Mouse (Mus musculus) left cerebral cortex, postnatal 36 days (tissue): ENCODE results near the gene Otogl. TPM values are rescaled to one million over a fixed set of nuclear protein-coding genes. Genes with fewer than 3 reads are reported as not detected.
A peak's percentile ranks its signal among the peaks of the same experiment; 100 is the strongest.
"Not testable (repeated sequence)": the region's sequence is repeated elsewhere in the genome, so short reads cannot be mapped to it uniquely, and the experiment has no call there.

Source experiments
- DNase-seq, 2 experiments: peaks; one replicate each; pipeline ENCODE4 v3.0.0; 2021 to 2022; ENCODE audit warnings: low spot score in 2 of 2, mixed read lengths in 1 of 2
- intact Hi-C: fragments of 180-260 bp; cut with DNase I; formaldehyde crosslinking; loops from one replicate; pipeline ENCODE4 v1.15.1; 2025
- total RNA-seq, 2 experiments: library from RNA; stranded (reverse); gene quantifications; 2 replicates each; pipeline ENCODE4 v1.2.3; 2021

Otogl gene
- total RNA-seq, 2 experiments from 2014 or later: 0.16 to 0.25 TPM

GRCm38 (mm10) chr10:107844906-107845305 lies 67.0 kb downstream of the Otogl start:
- intact Hi-C loops: no loop called here
- DNase-seq: no peak

DNA sequence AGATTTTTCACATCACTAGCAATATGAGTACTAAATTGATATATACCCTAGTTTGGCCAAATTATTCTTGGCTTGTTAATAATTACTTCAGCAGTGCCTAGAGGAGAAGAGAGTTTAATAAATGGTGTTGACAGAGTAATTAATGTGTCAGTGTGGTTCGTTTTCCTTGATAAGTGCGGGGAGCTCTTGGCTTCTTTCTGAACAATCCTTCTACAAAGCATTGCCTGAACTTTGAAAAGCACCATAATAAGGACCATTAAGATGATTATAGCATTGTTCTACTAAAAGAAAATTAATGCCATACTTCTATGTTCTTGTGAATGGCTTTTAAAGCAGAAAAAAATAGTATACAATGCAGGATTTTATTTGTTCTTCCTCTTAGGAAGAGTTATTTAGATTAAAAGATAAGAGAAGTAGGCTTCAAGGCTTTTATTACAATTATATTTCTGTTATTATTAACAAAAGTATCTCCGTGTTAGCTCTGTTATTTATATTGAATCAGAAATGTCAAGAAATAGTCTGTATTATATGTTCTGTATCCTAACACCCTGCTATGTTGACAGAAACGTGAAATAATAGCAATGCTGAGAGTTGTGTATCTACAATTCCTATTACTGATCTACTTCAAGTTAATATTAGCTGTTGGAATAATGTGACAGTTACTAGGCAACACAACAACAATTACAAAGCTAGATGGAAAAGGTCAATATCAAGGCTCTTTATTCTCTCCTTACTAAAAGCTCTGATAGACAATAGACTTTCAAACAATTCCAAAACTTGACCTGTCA lies 77.3 kb downstream of the Otogl start:
- DNase-seq: no peak
- intact Hi-C loops: no loop called here

DNA sequence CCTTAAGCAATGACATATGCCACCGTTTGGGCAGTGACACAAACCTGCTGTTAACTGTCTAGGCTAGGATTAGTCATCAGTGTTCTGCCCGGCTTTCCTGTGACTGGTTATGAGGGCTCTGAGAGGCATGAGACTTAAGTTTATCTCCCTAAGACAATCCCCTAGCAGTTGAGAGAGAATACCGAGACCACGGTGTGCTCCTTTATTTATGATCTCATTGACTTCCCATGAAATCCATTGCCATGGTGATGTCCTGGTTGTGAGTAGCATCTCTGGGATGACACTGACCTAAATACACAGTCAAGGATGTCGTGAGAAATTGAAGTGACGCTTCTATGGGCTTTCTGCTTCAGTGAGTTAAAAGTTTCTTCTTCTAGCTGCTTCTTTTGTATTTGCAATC lies 82.8 kb downstream of the Otogl start:
- DNase-seq: no peak
- intact Hi-C loops: no loop called here

DNA sequence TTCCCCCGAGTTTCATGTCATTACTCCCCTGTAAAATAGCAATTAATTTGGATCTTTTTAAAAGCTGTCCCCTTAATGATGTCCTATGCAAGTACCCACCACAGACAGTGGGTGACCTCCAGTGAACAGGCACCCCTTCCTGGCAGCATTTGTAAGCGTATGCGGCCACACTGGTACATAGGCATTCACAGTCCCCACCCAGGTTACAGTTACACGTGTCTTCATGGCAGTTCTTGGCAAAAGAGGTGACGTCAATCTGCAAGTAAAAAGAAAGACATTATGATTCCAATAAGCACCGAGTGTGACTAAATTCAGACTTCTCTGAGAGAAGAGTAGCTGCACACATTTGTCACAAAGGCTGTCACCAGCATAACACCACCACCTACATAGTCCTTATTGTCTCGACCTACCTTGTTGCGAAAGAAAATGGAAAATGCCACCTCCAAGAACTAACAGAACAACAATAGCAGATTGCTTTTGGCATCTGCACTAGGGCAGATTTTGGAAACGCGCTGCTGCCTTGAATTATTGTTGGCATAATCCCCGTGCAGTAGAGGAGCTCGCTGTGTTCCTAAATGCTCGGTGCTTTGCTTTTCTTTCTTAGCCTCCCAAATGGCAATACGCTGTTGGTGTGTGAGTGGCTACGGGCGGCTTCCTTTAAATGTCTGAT lies 98.0 kb downstream of the Otogl start:
- DNase-seq: peak; percentile 4 to 9
- intact Hi-C loops: no loop called here

DNA sequence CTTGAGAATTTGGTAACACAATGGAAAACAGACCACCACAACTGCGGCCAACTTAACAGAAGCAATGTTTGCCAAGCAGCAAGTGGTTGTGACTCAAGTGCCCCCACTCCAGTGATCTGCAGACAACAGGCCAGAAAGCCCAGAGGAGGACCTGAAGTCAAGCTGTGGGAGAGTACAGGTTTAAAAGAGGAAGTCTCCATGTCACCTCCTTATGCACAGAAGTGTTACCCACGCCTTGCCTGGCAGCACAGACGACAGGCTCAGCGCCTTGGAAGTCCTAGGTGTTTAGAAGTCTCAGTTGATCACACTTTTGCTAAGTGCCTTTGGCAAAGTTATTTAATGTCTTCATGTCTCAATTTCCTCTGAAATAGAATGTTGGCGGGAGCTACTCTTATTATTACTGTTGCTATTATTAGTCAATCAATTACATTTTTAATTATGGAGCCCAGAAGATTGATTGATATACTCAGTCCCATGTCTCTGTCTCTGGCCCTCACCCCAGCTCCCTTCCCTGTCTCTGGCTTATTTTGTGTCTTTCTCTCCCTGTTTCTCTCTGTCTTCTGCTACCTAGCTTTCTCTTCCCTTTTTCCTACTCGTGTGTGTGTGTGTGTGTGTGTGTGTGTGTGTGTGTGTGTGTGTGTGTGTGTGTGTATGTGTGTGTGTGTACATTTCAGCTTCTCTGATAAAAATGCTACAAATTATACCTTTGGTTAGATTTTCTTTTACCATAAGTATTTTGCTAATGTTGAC lies 101.1 kb downstream of the Otogl start:
- DNase-seq: no peak
- intact Hi-C loops: no loop called here

- no peak for DNase-seq
- intact Hi-C loops: no loop called here
Measured at GRCm38 (mm10) chr10:107805203-107805602, 106.7 kb downstream of the Otogl start.

GRCm38 (mm10) chr10:107804285-107804684 lies 107.6 kb downstream of the Otogl start:
- intact Hi-C loops, DNase-seq: not testable (repeated sequence)

GRCm38 (mm10) chr10:107799671-107800353 lies 112.1 kb downstream of the Otogl start:
- intact Hi-C loops: loop anchor here (5.0 to 10.0 kb wide), 2 partner anchors 122 to 635 kb away; no protein-coding TSS in a partner anchor
- peak; percentile 25 to 26 for DNase-seq

DNA sequence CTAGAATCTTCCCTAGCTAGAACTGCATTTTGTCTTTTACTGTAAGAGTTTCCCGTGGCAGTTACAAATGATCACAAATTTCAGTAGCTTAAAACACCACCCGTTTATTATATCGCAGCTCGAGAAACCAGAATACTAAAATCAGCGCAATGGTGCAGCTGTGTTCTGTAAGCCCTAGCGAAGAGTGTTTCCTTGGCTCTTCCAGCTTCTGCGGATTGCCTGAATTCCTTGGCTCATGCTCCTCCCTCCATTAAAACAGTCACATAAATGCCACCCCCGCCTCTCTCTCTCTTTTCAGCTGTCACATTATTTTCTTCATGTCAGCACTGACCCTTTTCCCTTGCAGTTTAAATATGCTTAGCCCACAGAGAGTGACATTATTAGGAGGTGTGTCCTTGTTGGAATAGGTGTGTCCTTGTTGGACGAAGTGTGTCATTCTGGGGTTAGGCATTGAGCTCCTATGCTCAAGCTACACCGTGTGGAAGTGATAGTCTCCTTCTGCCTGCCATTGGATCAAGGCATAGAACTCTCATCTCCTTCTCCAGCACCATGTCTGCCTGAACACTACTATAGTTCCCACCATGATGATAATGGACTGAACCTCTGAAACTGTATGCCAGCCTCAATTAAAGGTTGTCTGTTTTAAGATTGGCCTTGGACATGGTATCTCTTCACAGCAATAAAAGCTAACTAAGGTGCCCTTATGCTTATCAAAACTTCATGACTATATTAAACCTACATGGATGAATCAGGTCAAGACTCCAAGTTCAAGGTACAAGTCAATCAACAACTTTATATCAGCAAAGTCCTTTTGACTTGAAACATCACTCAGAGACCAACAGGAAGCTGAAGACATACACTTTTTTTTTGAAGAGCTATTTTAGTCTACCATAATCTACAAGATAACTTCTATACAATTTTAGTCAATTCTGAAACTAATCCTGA lies 116.8 kb downstream of the Otogl start:
- intact Hi-C loops: loop anchor here (5.0 to 10.0 kb wide), 2 partner anchors 127 to 640 kb away; no protein-coding TSS in a partner anchor
- no peak for DNase-seq

DNA sequence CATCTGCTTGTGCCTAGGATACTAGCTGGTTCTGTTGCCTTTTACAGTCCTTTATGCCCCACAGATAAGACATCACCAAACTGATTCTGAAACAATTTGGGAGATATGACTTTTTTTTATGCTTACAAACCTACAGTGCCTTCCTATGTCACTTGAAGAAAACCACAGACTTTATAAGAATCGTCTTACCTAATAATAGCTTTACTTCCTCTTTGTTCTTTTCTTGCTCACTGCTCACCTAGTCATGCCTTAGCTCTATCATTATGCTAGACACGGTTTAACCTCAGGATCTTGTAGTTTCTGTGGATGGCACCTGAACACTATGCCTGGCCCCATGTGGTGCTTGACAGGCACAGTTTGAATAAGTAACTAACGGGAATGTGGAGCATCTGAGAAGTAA lies 119.4 kb downstream of the Otogl start:
- intact Hi-C loops: loop anchor here (10.0 kb wide), 1 partner anchor 642 kb away; no protein-coding TSS in a partner anchor
- no peak for DNase-seq

- intact Hi-C loops: no loop called here
- DNase-seq: no peak
Measured at GRCm38 (mm10) chr10:107779548-107779947, 132.4 kb downstream of the Otogl start.

GRCm38 (mm10) chr10:107759624-107760023 lies 152.3 kb downstream of the Otogl start:
- intact Hi-C loops: no loop called here
- no peak for DNase-seq

- intact Hi-C loops: no loop called here
- DNase-seq: no peak
Measured at GRCm38 (mm10) chr10:107753471-107753870, 158.5 kb downstream of the Otogl start.

- peak; percentile 62 to 72 for DNase-seq
- intact Hi-C loops: no loop called here
Measured at GRCm38 (mm10) chr10:107752351-107753143, 159.4 kb downstream of the Otogl start.

DNA sequence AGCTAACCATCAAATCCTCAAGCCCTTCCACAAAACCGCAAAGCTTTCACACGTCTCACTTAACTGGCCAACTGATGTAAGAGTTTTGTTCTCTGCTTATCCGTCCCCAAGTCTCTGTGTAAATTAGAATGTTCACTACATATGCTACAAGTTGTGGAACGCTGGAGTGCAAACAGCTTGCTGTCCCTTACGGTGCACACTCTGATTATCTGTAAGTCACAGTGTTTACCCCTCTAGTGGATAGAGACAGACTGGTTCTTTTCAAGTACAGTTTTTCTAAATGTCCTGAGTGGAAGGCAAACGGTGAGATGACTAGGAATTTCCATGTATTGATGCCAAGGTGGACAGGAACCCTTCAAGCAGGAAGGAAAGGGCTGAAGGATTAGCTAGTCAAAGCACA lies 160.0 kb downstream of the Otogl start:
- peak in 1 of 2 experiments; percentile 9 for DNase-seq
- intact Hi-C loops: no loop called here

DNA sequence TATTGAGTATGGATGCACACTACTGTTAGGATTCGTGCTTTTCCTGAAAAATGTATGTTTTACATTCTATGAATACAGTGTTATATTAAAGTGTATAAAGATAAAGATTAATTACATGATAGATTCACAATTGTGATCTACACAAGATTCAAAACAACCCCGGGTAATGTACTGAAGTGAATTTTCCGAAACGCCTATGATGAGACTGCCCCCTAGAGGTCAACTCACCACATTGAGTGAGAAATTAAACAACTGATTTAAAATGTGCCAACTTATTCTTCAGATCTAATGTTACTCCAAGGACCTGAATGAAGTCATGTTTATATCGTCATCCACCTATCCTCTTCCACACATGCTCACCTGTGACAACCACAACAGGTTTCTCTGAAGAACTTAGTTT lies 164.4 kb downstream of the Otogl start:
- no peak for DNase-seq
- intact Hi-C loops: loop anchor here (5.0 kb wide), 1 partner anchor 305 kb away; no protein-coding TSS in a partner anchor

DNA sequence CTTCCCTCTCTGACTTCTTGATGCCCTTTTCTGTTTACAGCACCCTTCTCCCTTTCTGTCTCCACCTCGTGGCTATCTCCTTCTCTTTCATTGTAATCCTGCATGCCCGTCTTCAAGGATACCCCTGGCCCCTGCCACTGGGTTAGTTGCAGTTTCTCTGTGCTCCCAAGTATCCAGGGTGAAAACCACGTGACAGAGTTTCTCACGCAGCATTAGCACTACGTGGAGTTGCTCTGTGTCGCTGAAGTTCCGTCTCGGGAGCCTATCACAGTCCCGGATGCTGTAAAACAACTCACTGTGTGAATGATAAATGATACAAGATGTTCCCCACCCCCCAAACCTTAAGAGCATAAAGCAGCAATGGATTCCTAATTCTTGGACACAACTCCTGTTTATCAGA lies 165.2 kb downstream of the Otogl start:
- DNase-seq: no peak
- intact Hi-C loops: loop anchor here (5.0 kb wide), 1 partner anchor 304 kb away; no protein-coding TSS in a partner anchor

- no peak for DNase-seq
- intact Hi-C loops: loop anchor here (10.0 kb wide), 1 partner anchor 465 kb away; the partner anchor contains the start of gene Lin7a
Measured at GRCm38 (mm10) chr10:107739815-107740214, 172.1 kb downstream of the Otogl start.
